Mouse (Mus musculus) adrenal gland, adult 8-10 months (tissue): Measurements from ENCODE around the gene Frat1. TPM values are rescaled to one million over a fixed set of nuclear protein-coding genes. Genes with fewer than 3 reads are reported as not detected.
"Not testable (repeated sequence)": the region's sequence is repeated elsewhere in the genome, so short reads cannot be mapped to it uniquely, and the experiment has no call there.

Experiments
- DNase-seq: peaks from one replicate; pipeline ENCODE4 v3.0.0; 2022
- total RNA-seq, 4 experiments: library from RNA; stranded (reverse); gene quantifications; 2 replicates each; pipeline ENCODE4 v1.2.4; 2022

Gene Frat1
- total RNA-seq, 4 experiments from 2014 or later, result 7.5 to 9.2 (median 8.8) TPM

GRCm38 (mm10) chr19:41844345-41844744 lies 14.6 kb downstream of the Frat1 start:
- no peak for DNase-seq

- peak; percentile 46 for DNase-seq
These were observed 16.8 kb downstream of the Frat1 start for GRCm38 (mm10) chr19:41846366-41847090.

GRCm38 (mm10) chr19:41847091-41847581 lies 17.4 kb downstream of the Frat1 start:
- peak; percentile 23 for DNase-seq

GRCm38 (mm10) chr19:41847614-41847991 lies 17.8 kb downstream of the Frat1 start:
- DNase-seq, result not testable (repeated sequence)

GRCm38 (mm10) chr19:41847992-41848851 lies 18.5 kb downstream of the Frat1 start, which contains the start of gene Frat2:
Gene Frat2, minus strand, starts transcription at chr19:41848132.
- DNase-seq, result peak; percentile 80

GRCm38 (mm10) chr19:41850021-41850718 lies 20.4 kb downstream of the Frat1 start:
- no peak for DNase-seq

GRCm38 (mm10) chr19:41850719-41851543 lies 21.2 kb downstream of the Frat1 start:
- no peak for DNase-seq

GRCm38 (mm10) chr19:41852423-41852822 lies 22.7 kb downstream of the Frat1 start:
- no peak for DNase-seq

GRCm38 (mm10) chr19:41857086-41857762 lies 27.5 kb downstream of the Frat1 start:
- no peak for DNase-seq

- no peak for DNase-seq
These were observed 28.1 kb downstream of the Frat1 start for GRCm38 (mm10) chr19:41857816-41858310.

- no peak for DNase-seq
These were observed 36.9 kb downstream of the Frat1 start for GRCm38 (mm10) chr19:41866707-41867106.

GRCm38 (mm10) chr19:41869296-41869695 lies 39.5 kb downstream of the Frat1 start:
- DNase-seq, result no peak

- DNase-seq, result not testable (repeated sequence)
These were observed 40.2 kb downstream of the Frat1 start for GRCm38 (mm10) chr19:41869946-41870345.

GRCm38 (mm10) chr19:41872285-41872684 lies 42.5 kb downstream of the Frat1 start:
- DNase-seq, result no peak

- no peak for DNase-seq
These were observed 44.6 kb downstream of the Frat1 start for GRCm38 (mm10) chr19:41874356-41874755.

GRCm38 (mm10) chr19:41881842-41882241 lies 52.1 kb downstream of the Frat1 start:
- DNase-seq, result no peak

Other genes with a start within 250 kb of the Frat1 start
- gene Gm340, start 247.6 kb upstream of the Frat1 start, total RNA-seq, result 10 to 100 TPM; 13.0 to 18.5 (median 16.4) TPM
- gene Slit1, start 86.3 kb upstream of the Frat1 start, total RNA-seq, result 10 to 100 TPM in 2 of 4 experiments, 1 to 10 TPM in 2; 5.7 to 32.3 (median 14.2) TPM
- 1 to 10 TPM; 4.5 to 8.6 (median 7.2) TPM for gene Arhgap19, start 27.9 kb upstream of the Frat1 start, total RNA-seq
- gene Frat2, start 18.2 kb downstream of the Frat1 start, total RNA-seq, result 1 to 10 TPM; 1.8 to 4.4 (median 3.8) TPM
- 10 to 100 TPM; 15.8 to 17.9 (median 17.0) TPM for gene Rrp12, start 66.2 kb downstream of the Frat1 start, total RNA-seq
- gene Pgam1, start 82.0 kb downstream of the Frat1 start, total RNA-seq, result 100 to 1,000 TPM; 650 to 931 (median 818) TPM
- gene Exosc1, start 103.5 kb downstream of the Frat1 start, total RNA-seq, result 10 to 100 TPM; 26.6 to 34.0 (median 30.8) TPM
- 10 to 100 TPM; 29.5 to 40.7 (median 34.8) TPM for gene Zdhhc16, start 103.5 kb downstream of the Frat1 start, total RNA-seq
- gene Mms19, start 151.2 kb downstream of the Frat1 start, total RNA-seq, result 10 to 100 TPM; 25.4 to 36.3 (median 29.7) TPM
- gene Ubtd1, start 151.8 kb downstream of the Frat1 start, total RNA-seq, result 10 to 100 TPM; 17.2 to 23.2 (median 21.2) TPM
- gene Ankrd2, start 206.0 kb downstream of the Frat1 start, total RNA-seq, result 1 to 10 TPM in 1 of 4 experiments, under 1 TPM in 2, not detected in 1; 0.27 to 1.3 (median 0.42) TPM
- gene Hoga1, start 215.6 kb downstream of the Frat1 start, total RNA-seq, result 10 to 100 TPM in 2 of 4 experiments, 1 to 10 TPM in 2; 2.8 to 17.4 (median 9.1) TPM
- 1 to 10 TPM in 2 of 4 experiments, under 1 TPM in 2; 0.58 to 3.5 (median 1.5) TPM for gene 4933411K16Rik, start 222.3 kb downstream of the Frat1 start, total RNA-seq